Mouse (Mus musculus): ENCODE results near the gene Pard3b. TPM values are rescaled to one million over a fixed set of nuclear protein-coding genes. Genes with fewer than 3 reads are reported as not detected.
"Not testable (repeated sequence)": the region's sequence is repeated elsewhere in the genome, so short reads cannot be mapped to it uniquely, and the experiment has no call there.

Gene Pard3b
- polyA plus RNA-seq, 1 experiment: 0.42 TPM

DNA sequence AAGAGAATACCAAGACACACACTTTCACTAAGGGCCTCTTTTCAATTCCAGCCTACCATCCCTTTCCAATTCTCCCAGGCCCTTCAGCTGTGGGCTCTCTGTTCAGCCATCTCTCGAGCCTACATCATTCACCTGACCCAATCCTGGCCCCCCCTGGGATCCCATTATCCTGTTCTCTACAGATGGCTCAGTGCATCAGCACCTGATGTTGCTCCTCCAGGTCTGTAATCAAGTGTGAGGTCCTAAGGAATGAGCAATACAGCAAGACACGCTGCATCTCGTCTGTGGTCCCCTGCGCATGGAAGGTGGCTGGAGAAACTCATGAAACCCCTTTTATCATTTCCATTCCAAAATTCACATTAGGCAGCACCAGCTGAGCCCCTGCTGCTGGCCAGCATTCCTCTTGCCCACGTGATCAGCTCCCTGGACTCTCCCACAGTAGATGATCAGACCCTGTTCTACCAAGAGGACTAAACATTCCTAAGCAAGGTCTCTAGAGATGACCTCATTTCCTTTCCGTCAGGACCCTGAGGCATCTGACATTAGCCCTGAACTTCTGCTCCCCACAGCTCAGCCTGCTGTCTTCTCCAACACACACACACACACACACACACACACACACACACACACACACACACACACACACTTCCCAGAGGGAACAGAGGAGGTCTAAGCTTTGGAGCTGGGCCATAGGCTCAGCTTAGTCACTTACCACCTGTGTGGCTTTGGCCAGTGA, 952.8 kb downstream of the Pard3b start:
- no peaks in the 10 kb centered on the region for H3K36me3 ChIP-seq (ENCODE audit: control insufficient read depth, insufficient read depth, low read length, poor library complexity, severe bottlenecking)
- peaks cover 2% of the 10 kb centered on the region for H3K4me1 ChIP-seq (ENCODE audit: control insufficient read depth, insufficient read depth, low read length)
- no peaks in the 10 kb centered on the region; the same call in 1 of the 2 replicates for H3K27me3 ChIP-seq (ENCODE audit: control insufficient read depth, insufficient read depth, low read length, poor library complexity, severe bottlenecking)
- H3K4me3 ChIP-seq (ENCODE audit: low read depth, low read length): no peak overlapping the region
- H3K9ac ChIP-seq (ENCODE audit: low read depth, poor library complexity, severe bottlenecking): no peak overlapping the region
- H3K9me3 ChIP-seq (replicated peaks; ENCODE audit: control insufficient read depth, insufficient read depth, low read length, poor library complexity, severe bottlenecking): no peaks in the 10 kb centered on the region
- H3K27ac ChIP-seq (ENCODE audit: insufficient read depth, low read length): no peak overlapping the region
- TF ChIP-seq CTCF (IDR thresholded peaks at IDR 0.05; ENCODE audit: low read depth, low read length) (no peak), EP300 (IDR thresholded peaks at IDR 0.05; ENCODE audit: insufficient read depth, low read depth, low read length) (no peak), POLR2A (IDR thresholded peaks at IDR 0.05; ENCODE audit: insufficient read depth, low read length) (no peak)

DNA sequence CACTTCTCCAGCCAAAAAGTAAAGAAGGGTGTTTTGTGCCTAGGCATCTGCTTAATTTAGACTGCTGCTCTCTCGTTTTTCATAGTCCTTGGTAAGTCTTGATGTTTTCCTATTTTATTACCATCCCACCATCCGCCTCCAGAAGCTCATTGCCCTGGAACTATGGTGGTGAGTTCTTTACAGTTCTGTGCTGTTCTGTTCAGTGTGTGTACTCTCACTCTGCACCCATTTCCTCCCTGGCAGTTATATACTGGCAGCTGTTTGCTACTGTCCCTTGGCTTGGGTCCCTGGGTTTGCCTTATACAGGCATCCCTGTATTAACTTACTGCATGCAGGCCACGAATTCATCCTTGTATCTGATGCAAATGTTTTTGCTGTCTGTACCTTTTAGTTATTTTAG, 956.8 kb downstream of the Pard3b start:
- no peaks in the 10 kb centered on the region; the same call in 1 of the 2 replicates for H3K27me3 ChIP-seq (ENCODE audit: control insufficient read depth, insufficient read depth, low read length, poor library complexity, severe bottlenecking)
- no peak overlapping the region for H3K9ac ChIP-seq (ENCODE audit: low read depth, poor library complexity, severe bottlenecking)
- H3K4me1 ChIP-seq (ENCODE audit: control insufficient read depth, insufficient read depth, low read length): peaks cover 2% of the 10 kb centered on the region
- H3K36me3 ChIP-seq (ENCODE audit: control insufficient read depth, insufficient read depth, low read length, poor library complexity, severe bottlenecking): no peaks in the 10 kb centered on the region
- H3K4me3 ChIP-seq (ENCODE audit: low read depth, low read length): no peak overlapping the region
- H3K9me3 ChIP-seq (replicated peaks; ENCODE audit: control insufficient read depth, insufficient read depth, low read length, poor library complexity, severe bottlenecking): no peaks in the 10 kb centered on the region
- no peak overlapping the region for H3K27ac ChIP-seq (ENCODE audit: insufficient read depth, low read length)
- TF ChIP-seq EP300 (IDR thresholded peaks at IDR 0.05; ENCODE audit: insufficient read depth, low read depth, low read length) (no peak), POLR2A (IDR thresholded peaks at IDR 0.05; ENCODE audit: insufficient read depth, low read length) (no peak), CTCF (IDR thresholded peaks at IDR 0.05; ENCODE audit: low read depth, low read length) (no peak)

DNA sequence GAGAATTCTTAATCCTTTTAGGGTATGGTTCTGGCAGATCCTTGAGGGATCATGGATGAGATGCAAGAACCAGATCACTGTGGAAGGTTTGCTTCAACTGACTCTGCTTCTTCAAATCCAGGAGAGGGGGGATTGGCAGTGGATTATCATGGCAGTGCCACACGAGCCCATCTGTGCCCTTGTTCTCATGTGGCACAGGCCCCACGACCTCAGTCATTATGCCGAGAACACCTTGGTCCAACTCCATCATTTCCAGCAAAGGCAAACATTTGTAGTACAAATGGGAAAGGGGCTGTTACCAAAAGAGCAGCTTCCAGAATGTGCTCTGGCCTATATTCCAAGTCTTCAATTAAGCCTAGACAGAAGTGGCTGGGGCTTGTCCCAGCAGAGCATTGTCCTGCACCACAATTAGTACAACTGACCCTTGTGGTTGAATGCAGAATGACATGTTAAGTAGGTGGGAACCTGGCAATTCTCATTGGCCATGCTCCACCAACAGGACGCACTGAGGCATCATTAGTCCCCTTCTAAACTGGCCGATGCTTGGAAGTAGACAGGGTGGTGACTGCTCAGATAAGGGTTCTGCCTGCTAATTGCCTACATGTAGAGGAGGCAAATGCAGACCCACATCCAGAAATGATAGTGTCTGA, 959.3 kb downstream of the Pard3b start:
- Histone ChIP-seq H3K27ac (ENCODE audit: insufficient read depth, low read length) (no peak overlapping the region), H3K27me3 (ENCODE audit: control insufficient read depth, insufficient read depth, low read length, poor library complexity, severe bottlenecking) (no peaks in the 10 kb centered on the region; the same call in 1 of the 2 replicates), H3K4me3 (ENCODE audit: low read depth, low read length) (no peak overlapping the region), H3K4me1 (ENCODE audit: control insufficient read depth, insufficient read depth, low read length) (no peaks in the 10 kb centered on the region), H3K9me3 (replicated peaks; ENCODE audit: control insufficient read depth, insufficient read depth, low read length, poor library complexity, severe bottlenecking) (no peaks in the 10 kb centered on the region), H3K36me3 (ENCODE audit: control insufficient read depth, insufficient read depth, low read length, poor library complexity, severe bottlenecking) (no peaks in the 10 kb centered on the region), H3K9ac (ENCODE audit: low read depth, poor library complexity, severe bottlenecking) (no peak overlapping the region)
- TF ChIP-seq POLR2A (IDR thresholded peaks at IDR 0.05; ENCODE audit: insufficient read depth, low read length) (no peak), CTCF (IDR thresholded peaks at IDR 0.05; ENCODE audit: low read depth, low read length) (no peak), EP300 (IDR thresholded peaks at IDR 0.05; ENCODE audit: insufficient read depth, low read depth, low read length) (no peak)

DNA sequence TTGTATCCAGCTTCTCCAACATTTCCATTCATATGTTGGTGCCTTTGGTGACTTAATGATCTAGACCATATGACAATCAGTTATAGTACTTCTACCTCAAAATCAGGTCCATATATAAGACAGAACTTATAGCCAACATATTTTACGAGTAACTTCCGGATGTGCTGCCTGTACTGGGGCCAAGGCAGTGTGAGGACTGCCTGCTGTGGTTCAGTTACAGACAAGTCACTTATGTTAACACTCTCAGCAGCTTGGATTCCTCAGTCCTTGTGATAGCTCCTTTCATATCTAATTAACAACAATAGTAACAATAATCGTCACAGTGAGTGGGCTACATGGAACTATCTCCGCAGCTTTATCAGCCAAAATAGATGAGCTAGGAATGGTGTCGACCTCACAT, 959.9 kb downstream of the Pard3b start:
- TF ChIP-seq CTCF (IDR thresholded peaks at IDR 0.05; ENCODE audit: low read depth, low read length) (no peak), EP300 (IDR thresholded peaks at IDR 0.05; ENCODE audit: insufficient read depth, low read depth, low read length) (no peak), POLR2A (IDR thresholded peaks at IDR 0.05; ENCODE audit: insufficient read depth, low read length) (no peak)
- H3K27me3 ChIP-seq (ENCODE audit: control insufficient read depth, insufficient read depth, low read length, poor library complexity, severe bottlenecking): no peaks in the 10 kb centered on the region; the same call in 1 of the 2 replicates
- H3K9me3 ChIP-seq (replicated peaks; ENCODE audit: control insufficient read depth, insufficient read depth, low read length, poor library complexity, severe bottlenecking): no peaks in the 10 kb centered on the region
- no peak overlapping the region for H3K4me3 ChIP-seq (ENCODE audit: low read depth, low read length)
- H3K9ac ChIP-seq (ENCODE audit: low read depth, poor library complexity, severe bottlenecking): no peak overlapping the region
- no peaks in the 10 kb centered on the region for H3K4me1 ChIP-seq (ENCODE audit: control insufficient read depth, insufficient read depth, low read length)
- no peaks in the 10 kb centered on the region for H3K36me3 ChIP-seq (ENCODE audit: control insufficient read depth, insufficient read depth, low read length, poor library complexity, severe bottlenecking)
- no peak overlapping the region for H3K27ac ChIP-seq (ENCODE audit: insufficient read depth, low read length)

DNA sequence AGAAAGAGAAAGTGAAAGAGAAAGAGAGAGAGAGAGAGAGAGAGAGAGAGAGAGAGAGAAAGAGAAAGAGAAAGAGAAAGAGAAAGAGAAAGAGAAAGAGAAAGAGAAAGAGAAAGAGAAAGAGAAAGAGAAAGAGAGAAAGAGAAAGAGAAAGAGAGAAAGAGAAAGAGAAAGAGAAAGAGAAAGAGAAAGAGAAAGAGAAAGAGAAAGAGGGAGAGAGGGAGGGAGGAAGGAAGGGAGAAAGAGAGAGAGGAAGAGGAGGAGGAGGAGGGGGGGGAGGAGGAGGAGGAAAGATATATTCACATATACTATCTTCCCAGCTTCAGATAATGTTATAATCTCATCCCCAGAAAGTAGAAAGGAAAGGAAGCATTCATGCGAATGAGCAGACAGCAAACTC, 966.0 kb downstream of the Pard3b start:
- not testable (repeated sequence) for H3K36me3 ChIP-seq (ENCODE audit: control insufficient read depth, insufficient read depth, low read length, poor library complexity, severe bottlenecking); H3K4me1 ChIP-seq (ENCODE audit: control insufficient read depth, insufficient read depth, low read length); H3K27ac ChIP-seq (ENCODE audit: insufficient read depth, low read length); H3K27me3 ChIP-seq (ENCODE audit: control insufficient read depth, insufficient read depth, low read length, poor library complexity, severe bottlenecking); H3K9ac ChIP-seq (ENCODE audit: low read depth, poor library complexity, severe bottlenecking); H3K9me3 ChIP-seq (replicated peaks; ENCODE audit: control insufficient read depth, insufficient read depth, low read length, poor library complexity, severe bottlenecking); H3K4me3 ChIP-seq (ENCODE audit: low read depth, low read length)

DNA sequence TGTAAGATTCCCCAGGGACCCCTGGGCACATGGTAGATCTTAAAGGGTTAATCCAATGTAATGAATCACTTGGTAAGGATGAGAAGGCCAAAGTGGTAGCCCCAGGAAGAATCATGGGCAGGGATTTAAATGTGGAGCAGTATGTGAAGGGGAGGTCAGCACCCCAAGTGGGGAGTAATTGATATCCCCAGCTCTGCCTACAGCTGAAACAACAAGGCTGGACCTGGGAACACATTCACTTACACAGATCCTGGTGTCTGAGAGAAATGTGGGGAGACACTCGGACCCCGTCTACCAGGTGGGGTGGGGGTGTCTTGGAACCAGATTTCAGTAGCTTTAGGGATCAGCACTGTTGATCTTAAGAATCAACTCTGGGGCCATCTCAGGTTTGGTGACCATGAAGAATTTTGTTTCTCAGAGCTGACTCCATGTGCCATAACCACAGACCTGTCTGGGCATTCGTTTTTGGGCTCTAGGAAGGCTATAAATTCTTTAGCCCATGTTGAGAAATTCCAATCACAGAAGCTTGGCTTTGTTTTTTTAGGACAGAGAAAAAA, 979.6 kb downstream of the Pard3b start:
- Histone ChIP-seq H3K9ac (ENCODE audit: low read depth, poor library complexity, severe bottlenecking) (no peak overlapping the region), H3K4me1 (ENCODE audit: control insufficient read depth, insufficient read depth, low read length) (no peaks in the 10 kb centered on the region), H3K9me3 (replicated peaks; ENCODE audit: control insufficient read depth, insufficient read depth, low read length, poor library complexity, severe bottlenecking) (no peaks in the 10 kb centered on the region), H3K4me3 (ENCODE audit: low read depth, low read length) (no peak overlapping the region), H3K27me3 (ENCODE audit: control insufficient read depth, insufficient read depth, low read length, poor library complexity, severe bottlenecking) (no peaks in the 10 kb centered on the region; the same call in 1 of the 2 replicates), H3K27ac (ENCODE audit: insufficient read depth, low read length) (no peak overlapping the region), H3K36me3 (ENCODE audit: control insufficient read depth, insufficient read depth, low read length, poor library complexity, severe bottlenecking) (no peaks in the 10 kb centered on the region)
- no peak for TF ChIP-seq POLR2A (IDR thresholded peaks at IDR 0.05; ENCODE audit: insufficient read depth, low read length)
- TF ChIP-seq EP300 (IDR thresholded peaks at IDR 0.05; ENCODE audit: insufficient read depth, low read depth, low read length): no peak
- no peak for TF ChIP-seq CTCF (IDR thresholded peaks at IDR 0.05; ENCODE audit: low read depth, low read length)

Data from ES-Bruce4 (cell line).